Mouse (Mus musculus): Measurements from ENCODE around the gene C1qc. TPM values are rescaled to one million over a fixed set of nuclear protein-coding genes. Genes with fewer than 3 reads are reported as not detected.
A peak's percentile ranks its signal among the peaks of the same experiment; 100 is the strongest.

Gene C1qc
- 20.2 and 21.3 TPM in 2 replicates for polyA plus RNA-seq (2015; fragmentation: Nextera tagmentation; extraction: Ambion mirVana)

GRCm38 (mm10) chr4:136892811-136893210 is at the start of gene C1qc:
C1qc (minus strand) TSS chr4:136893065.
- no peak within 1 kb of the TSS for H3K27ac ChIP-seq
- H3K4me2 ChIP-seq = no peak within 1 kb of the TSS
- peaks cover 9% of the 10 kb centered on the region; the same call in 1 of the 2 replicates for H3K4me1 ChIP-seq
- no peaks in the 10 kb centered on the region for H3K36me3 ChIP-seq
- no peak within 1 kb of the TSS for H3K9ac ChIP-seq
- no peak for ATAC-seq (replicated peaks; ENCODE audit: low FRiP score)
- WGBS = 65% methylated on average over 5 of the region's 5 CpGs
- H3K27me3 ChIP-seq = peaks cover 63% of the 10 kb centered on the region
- H3K9me3 ChIP-seq (replicated peaks) = no peaks in the 10 kb centered on the region
- H3K4me3 ChIP-seq (replicated peaks) = no peak within 1 kb of the TSS

GRCm38 (mm10) chr4:136937935-136938334 is 45.1 kb upstream of the C1qc start:
- Histone ChIP-seq H3K4me2 (no peak overlapping the region), H3K9me3 (replicated peaks) (no peaks in the 10 kb centered on the region), H3K4me3 (replicated peaks) (no peak overlapping the region), H3K27me3 (peaks cover 32% of the 10 kb centered on the region), H3K4me1 (peaks cover 6% of the 10 kb centered on the region), H3K9ac (no peak overlapping the region), H3K36me3 (no peaks in the 10 kb centered on the region), H3K27ac (no peak overlapping the region)
- WGBS = 91% methylated on average over 5 of the region's 5 CpGs
- ATAC-seq (replicated peaks; ENCODE audit: low FRiP score) = no peak

GRCm38 (mm10) chr4:136937344-136937743 is 44.5 kb upstream of the C1qc start:
- no peak for ATAC-seq (replicated peaks; ENCODE audit: low FRiP score)
- no peaks in the 10 kb centered on the region for H3K9me3 ChIP-seq (replicated peaks)
- WGBS = 71% methylated on average over 4 of the region's 4 CpGs
- no peak overlapping the region for H3K27ac ChIP-seq
- no peak overlapping the region for H3K9ac ChIP-seq
- H3K4me1 ChIP-seq = no peaks in the 10 kb centered on the region
- H3K4me3 ChIP-seq (replicated peaks) = no peak overlapping the region
- H3K36me3 ChIP-seq = no peaks in the 10 kb centered on the region
- peaks cover 29% of the 10 kb centered on the region for H3K27me3 ChIP-seq
- H3K4me2 ChIP-seq = no peak overlapping the region

- H3K4me1 ChIP-seq = no peaks in the 10 kb centered on the region
- no peak overlapping the region for H3K4me2 ChIP-seq
- H3K9me3 ChIP-seq (replicated peaks) = no peaks in the 10 kb centered on the region
- no peak overlapping the region for H3K4me3 ChIP-seq (replicated peaks)
- H3K27ac ChIP-seq = no peak overlapping the region
- H3K9ac ChIP-seq = no peak overlapping the region
- no peak for ATAC-seq (replicated peaks; ENCODE audit: low FRiP score)
- 61% methylated on average over 18 of the region's 18 CpGs for WGBS
- no peaks in the 10 kb centered on the region for H3K36me3 ChIP-seq
- peaks cover 17% of the 10 kb centered on the region for H3K27me3 ChIP-seq
Measured at GRCm38 (mm10) chr4:136934746-136935613, 42.1 kb upstream of the C1qc start.

- no peak overlapping the region for H3K4me3 ChIP-seq (replicated peaks)
- ATAC-seq (replicated peaks; ENCODE audit: low FRiP score) = peak; percentile 46; the same call in 1 of the 2 replicates
- WGBS = 81% methylated on average over 8 of the region's 8 CpGs
Measured at GRCm38 (mm10) chr4:136930474-136930873, 37.6 kb upstream of the C1qc start.

GRCm38 (mm10) chr4:136928928-136929327 is 36.1 kb upstream of the C1qc start:
- no peak overlapping the region for H3K4me3 ChIP-seq (replicated peaks)
- peaks cover 58% of the 10 kb centered on the region for H3K27me3 ChIP-seq
- 10% methylated on average over 5 of the region's 5 CpGs for WGBS
- H3K36me3 ChIP-seq = no peaks in the 10 kb centered on the region
- no peak overlapping the region for H3K9ac ChIP-seq
- H3K4me2 ChIP-seq = no peak overlapping the region
- no peaks in the 10 kb centered on the region for H3K9me3 ChIP-seq (replicated peaks)
- H3K4me1 ChIP-seq = no peaks in the 10 kb centered on the region
- no peak overlapping the region for H3K27ac ChIP-seq
- ATAC-seq (replicated peaks; ENCODE audit: low FRiP score) = no peak

More at GRCm38 (mm10) chr4:136930474-136930873, 37.6 kb upstream of the C1qc start:
- Histone ChIP-seq H3K36me3 (no peaks in the 10 kb centered on the region), H3K4me2 (no peak overlapping the region), H3K27me3 (peaks cover 51% of the 10 kb centered on the region), H3K9ac (no peak overlapping the region), H3K4me1 (no peaks in the 10 kb centered on the region), H3K27ac (no peak overlapping the region), H3K9me3 (replicated peaks) (no peaks in the 10 kb centered on the region)

- Histone ChIP-seq H3K9me3 (replicated peaks) (no peaks in the 10 kb centered on the region), H3K4me2 (no peak overlapping the region), H3K4me1 (no peaks in the 10 kb centered on the region), H3K27ac (no peak overlapping the region), H3K27me3 (peaks cover 56% of the 10 kb centered on the region), H3K36me3 (no peaks in the 10 kb centered on the region), H3K4me3 (replicated peaks) (no peak overlapping the region), H3K9ac (no peak overlapping the region)
- 20% methylated on average over 15 of the region's 15 CpGs for WGBS
- ATAC-seq (replicated peaks; ENCODE audit: low FRiP score) = no peak
Measured at GRCm38 (mm10) chr4:136925804-136926203, 32.9 kb upstream of the C1qc start.

GRCm38 (mm10) chr4:136924529-136924928 is 31.7 kb upstream of the C1qc start:
- no peak overlapping the region for H3K9ac ChIP-seq
- H3K9me3 ChIP-seq (replicated peaks) = no peaks in the 10 kb centered on the region
- 5% methylated on average over 6 of the region's 6 CpGs for WGBS
- no peak overlapping the region for H3K27ac ChIP-seq
- no peak overlapping the region for H3K4me3 ChIP-seq (replicated peaks)
- H3K27me3 ChIP-seq = peaks cover 54% of the 10 kb centered on the region
- no peaks in the 10 kb centered on the region for H3K36me3 ChIP-seq
- H3K4me1 ChIP-seq = no peaks in the 10 kb centered on the region
- no peak overlapping the region for H3K4me2 ChIP-seq
- ATAC-seq (replicated peaks; ENCODE audit: low FRiP score) = no peak

- peaks cover 18% of the 10 kb centered on the region for H3K4me1 ChIP-seq
- peaks cover 30% of the 10 kb centered on the region for H3K27me3 ChIP-seq
- no peaks in the 10 kb centered on the region for H3K36me3 ChIP-seq
- no peak overlapping the region for H3K9ac ChIP-seq
- H3K4me2 ChIP-seq = no peak overlapping the region
- no peak for ATAC-seq (replicated peaks; ENCODE audit: low FRiP score)
- no peak overlapping the region for H3K4me3 ChIP-seq (replicated peaks)
- H3K27ac ChIP-seq = no peak overlapping the region
- no peaks in the 10 kb centered on the region for H3K9me3 ChIP-seq (replicated peaks)
- WGBS = 83% methylated on average over 3 of the region's 3 CpGs
Measured at GRCm38 (mm10) chr4:136919526-136919925, 26.7 kb upstream of the C1qc start.

- H3K9me3 ChIP-seq (replicated peaks) = no peaks in the 10 kb centered on the region
- peaks cover 37% of the 10 kb centered on the region for H3K27me3 ChIP-seq
- H3K9ac ChIP-seq = no peak overlapping the region
- WGBS = 86% methylated on average over 8 of the region's 8 CpGs
- no peak overlapping the region for H3K4me3 ChIP-seq (replicated peaks)
- H3K4me1 ChIP-seq = peaks cover 18% of the 10 kb centered on the region
- no peaks in the 10 kb centered on the region for H3K36me3 ChIP-seq
- H3K27ac ChIP-seq = no peak overlapping the region
- H3K4me2 ChIP-seq = no peak overlapping the region
- ATAC-seq (replicated peaks; ENCODE audit: low FRiP score) = no peak
Measured at GRCm38 (mm10) chr4:136918834-136919233, 26.0 kb upstream of the C1qc start.

GRCm38 (mm10) chr4:136917165-136917524 is 24.3 kb upstream of the C1qc start:
- H3K27ac ChIP-seq = no peak overlapping the region
- ATAC-seq (replicated peaks; ENCODE audit: low FRiP score) = peak; percentile 67
- peaks cover 52% of the 10 kb centered on the region for H3K27me3 ChIP-seq
- peaks cover 22% of the 10 kb centered on the region for H3K4me1 ChIP-seq
- no peak overlapping the region for H3K4me3 ChIP-seq (replicated peaks)
- H3K4me2 ChIP-seq = 0 out of 2 replicates have a peak overlapping the region, but pooled peaks have one; percentile 13
- H3K36me3 ChIP-seq = no peaks in the 10 kb centered on the region
- 15% methylated on average over 7 of the region's 7 CpGs for WGBS
- H3K9me3 ChIP-seq (replicated peaks) = no peaks in the 10 kb centered on the region
- H3K9ac ChIP-seq = no peak overlapping the region

GRCm38 (mm10) chr4:136916359-136917164 is 23.7 kb upstream of the C1qc start:
- Histone ChIP-seq H3K4me3 (replicated peaks) (no peak overlapping the region), H3K27ac (no peak overlapping the region), H3K9ac (no peak overlapping the region), H3K4me2 (0 out of 2 replicates have a peak overlapping the region, but pooled peaks have one; percentile 13), H3K9me3 (replicated peaks) (no peaks in the 10 kb centered on the region), H3K27me3 (peaks cover 53% of the 10 kb centered on the region), H3K4me1 (peaks cover 22% of the 10 kb centered on the region), H3K36me3 (no peaks in the 10 kb centered on the region)
- ATAC-seq (replicated peaks; ENCODE audit: low FRiP score) = peak; percentile 74
- 38% methylated on average over 20 of the region's 20 CpGs for WGBS

Data from kidney, embryonic 15.5 days (tissue).